Mouse (Mus musculus): ENCODE results near the gene Zc3h12d. TPM values are rescaled to one million over a fixed set of nuclear protein-coding genes. Genes with fewer than 3 reads are reported as not detected.

Gene Zc3h12d
- 0.52 and 2.1 TPM in 2 replicates for total RNA-seq (2021)
- long read RNA-seq, experiment 1: 0 reads
- long read RNA-seq, experiment 2: 0 reads

DNA sequence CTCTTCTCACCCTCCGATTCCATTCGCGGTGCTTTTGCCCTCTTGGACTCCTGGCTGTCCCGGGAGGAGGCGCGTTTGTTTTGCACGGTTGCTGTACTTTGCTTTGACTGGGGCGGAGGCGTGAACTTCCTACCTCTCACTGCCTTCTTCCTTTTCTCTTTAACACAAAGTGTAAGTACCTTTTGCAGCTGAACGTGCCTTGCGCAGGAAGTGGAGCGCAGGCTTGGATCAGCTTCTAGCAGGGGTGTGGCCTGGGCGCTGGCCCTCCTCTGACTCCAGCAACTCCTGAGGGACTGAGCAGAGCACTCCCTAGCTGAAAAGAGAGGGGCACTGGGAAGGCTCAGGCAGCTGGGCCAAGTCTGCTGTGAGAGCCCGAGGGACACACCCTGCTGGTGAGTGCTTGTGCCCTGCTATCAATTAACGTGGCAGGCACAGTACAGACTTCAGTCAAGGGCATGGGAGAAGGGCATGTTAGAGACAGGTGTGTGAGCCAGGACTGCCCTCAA, at the start of gene Zc3h12d:
Zc3h12d (plus strand) TSS at position 300 of the 506 bp plus-strand sequence.
- peak; percentile 57 for DNase-seq

DNA sequence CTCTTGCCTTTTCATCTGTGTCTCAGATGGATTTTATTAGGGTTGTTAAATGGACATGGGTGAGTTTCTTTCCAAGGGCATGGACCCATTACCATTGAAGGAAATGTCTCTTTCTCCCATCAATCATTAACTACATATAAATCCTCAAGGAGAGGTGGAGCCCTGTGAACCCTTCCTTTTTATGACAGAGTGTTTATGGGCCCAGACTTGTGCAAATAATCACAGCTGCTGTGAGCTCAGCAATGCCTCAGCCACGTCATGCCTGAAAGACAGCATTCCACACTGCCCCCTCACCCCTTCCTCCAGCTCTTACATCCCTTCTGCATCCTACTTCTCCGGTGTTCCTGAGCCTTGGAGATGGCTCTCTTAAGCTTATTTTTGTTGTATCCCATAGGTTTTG, 45.0 kb upstream of the Zc3h12d start:
- DNase-seq: no peak

DNA sequence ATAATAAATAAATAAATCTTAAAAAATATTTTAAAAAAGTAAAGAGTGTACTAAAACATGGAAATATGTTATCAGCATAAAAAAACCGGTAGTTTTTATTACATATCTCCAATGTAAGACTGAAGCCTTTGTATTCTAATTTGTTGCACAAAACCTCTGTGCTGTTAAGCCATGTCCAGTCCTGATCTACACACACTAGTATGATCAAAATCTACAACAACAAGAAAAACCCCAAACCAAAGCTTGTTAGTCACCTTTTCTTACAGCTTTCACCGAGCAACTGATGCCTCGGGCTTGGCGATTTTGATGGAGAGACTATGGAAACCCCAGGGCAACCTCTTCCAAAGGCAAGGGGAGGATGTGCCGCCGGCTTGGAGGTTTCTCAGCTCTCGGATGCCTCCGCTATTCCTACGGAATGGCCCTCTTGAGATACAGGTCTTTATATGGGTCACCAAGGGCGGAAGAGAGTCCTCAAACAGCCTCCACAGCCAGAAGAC, 40.0 kb upstream of the Zc3h12d start:
- DNase-seq: no peak

DNA sequence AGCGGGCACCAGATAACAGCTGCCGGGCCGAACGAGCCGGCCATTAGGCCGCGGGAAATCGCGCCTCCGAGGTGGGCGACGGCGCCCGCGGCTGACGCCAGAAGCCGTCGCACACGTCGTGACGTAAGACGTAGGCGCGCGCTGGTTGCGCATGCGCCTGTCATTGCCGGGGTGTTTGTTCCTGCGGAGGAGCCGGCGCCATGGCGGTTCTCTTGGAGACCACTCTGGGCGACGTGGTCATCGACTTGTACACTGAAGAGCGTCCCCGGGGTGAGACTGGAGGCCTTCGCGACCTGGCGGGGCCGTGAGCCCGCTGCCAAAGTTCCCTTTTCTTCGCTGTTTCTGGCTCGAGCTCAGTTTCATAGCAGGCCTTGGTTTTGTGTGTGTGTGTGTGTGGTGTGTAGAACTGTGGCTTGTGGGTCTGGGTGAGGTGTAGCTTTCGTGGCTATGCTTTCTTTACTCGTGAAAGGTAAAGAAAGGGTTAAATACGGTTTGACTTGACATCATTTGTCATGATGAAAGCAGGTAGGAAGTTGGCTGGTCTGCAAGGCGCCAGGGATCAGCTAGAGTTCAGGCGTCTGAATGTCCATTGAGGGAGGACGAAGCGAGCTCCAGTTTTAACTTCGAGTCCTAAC, 39.4 kb upstream of the Zc3h12d start, which contains the start of the genes Ginm1 and Ppil4:
Ginm1 (minus strand) TSS at position 74 of the 635 bp plus-strand sequence.
Ppil4 (plus strand) TSS at position 141 of the 635 bp plus-strand sequence.
- DNase-seq: peak; percentile 93

DNA sequence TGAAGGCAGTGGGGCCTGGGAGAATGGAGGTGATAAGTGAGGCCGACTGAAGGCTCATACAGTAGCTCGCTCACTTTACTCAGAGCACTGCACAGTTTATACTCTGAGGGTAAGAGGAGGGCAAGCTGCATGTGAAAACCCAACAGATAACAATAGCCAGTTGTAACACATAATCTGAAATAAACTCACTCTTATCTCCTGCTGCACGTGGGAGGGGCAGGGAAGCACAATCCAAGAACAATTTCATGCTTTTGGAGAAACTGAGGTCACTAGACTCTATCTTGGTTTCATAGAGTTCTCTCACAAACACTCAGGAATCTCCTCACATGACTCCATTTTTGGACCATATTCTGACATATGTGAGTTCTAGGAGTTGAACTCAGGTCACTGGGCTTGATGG, 31.0 kb upstream of the Zc3h12d start:
- no peak for DNase-seq

DNA sequence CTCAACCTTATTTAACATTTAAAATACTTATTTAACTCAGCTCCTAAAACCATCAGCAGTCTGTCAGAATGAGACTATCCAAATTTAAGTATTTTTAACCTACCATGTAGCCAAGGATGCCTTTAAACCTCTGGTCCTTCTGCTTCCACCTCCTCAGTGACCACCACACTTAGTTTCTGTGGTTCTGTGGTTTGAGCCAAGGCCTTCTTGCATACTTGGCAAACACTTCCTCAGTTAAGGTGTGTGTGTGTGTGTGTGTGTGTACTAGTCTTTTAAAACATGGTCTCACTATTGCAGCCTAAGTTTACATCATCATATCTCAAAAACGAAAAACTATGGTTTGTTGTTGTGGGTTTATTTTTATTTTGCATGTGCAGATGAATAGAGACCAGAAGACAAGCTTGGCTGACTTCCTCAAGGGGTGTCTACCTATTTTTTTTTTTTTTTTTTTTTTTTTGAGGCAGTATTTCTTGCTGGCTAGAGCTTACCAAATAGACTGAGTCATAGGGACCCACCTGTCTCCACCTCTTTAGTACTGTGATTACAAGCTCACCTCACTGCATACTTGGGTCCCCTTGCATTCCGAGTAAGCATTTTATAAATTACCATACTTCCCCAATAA, 29.6 kb upstream of the Zc3h12d start:
- no peak for DNase-seq

DNA sequence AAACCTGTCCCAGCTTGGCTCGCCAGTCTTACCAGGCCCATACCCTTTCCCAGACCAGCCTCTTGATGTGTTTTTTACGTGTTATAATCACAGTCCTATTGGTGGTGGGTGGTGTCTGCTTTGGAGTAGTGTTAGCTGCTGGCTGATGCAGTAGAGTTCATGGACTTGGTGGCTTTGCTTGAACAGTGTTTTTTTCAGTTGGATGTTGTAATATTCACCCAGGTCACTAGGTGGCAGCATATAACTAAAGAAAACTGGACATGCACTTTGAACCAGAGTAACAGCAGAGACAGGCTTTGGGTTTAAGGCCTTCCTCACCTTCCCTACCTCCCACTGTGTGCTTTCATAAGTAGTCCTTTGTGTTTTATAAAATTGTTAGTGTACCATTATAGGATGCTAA, 22.3 kb upstream of the Zc3h12d start:
- peak; percentile 45 for DNase-seq

DNA sequence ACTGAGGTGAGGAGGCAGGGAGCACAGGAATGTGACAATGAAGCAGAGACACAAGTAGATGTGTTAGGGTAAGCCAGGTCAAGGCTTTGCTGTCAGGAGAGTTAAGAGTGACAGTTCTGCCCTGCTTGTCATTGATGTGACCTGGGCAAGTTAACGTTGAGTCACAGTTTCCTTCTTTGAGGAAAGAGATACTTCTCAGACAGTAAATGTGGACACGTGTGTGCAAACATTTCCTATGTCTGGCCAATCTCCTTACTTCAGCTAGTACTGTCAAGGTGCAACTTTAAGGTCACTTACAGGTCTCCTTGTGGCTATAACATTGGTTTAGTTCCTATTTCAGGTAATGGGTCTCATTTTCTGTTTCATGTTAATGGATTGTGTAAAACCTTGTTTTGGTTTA, 15.8 kb upstream of the Zc3h12d start:
- no peak for DNase-seq

DNA sequence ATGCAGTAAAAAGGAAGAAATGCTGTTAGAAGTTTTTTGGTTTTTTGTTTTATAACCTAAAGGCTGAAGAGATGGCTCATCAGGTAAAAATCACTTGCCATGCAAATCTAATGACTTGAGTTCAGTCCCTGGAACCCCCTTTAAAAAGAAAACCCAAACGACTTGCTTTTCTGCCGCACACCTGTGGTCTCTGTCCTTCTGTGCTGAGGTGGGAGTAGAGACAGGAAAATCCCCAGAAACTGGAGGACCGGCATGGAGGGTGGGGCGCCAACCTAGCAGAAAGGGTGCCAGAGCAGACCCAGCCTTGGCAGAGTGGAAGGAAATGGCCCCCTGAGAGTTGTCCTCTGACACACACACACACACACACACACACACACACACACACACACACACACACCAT, 13.6 kb upstream of the Zc3h12d start:
- no peak for DNase-seq

DNA sequence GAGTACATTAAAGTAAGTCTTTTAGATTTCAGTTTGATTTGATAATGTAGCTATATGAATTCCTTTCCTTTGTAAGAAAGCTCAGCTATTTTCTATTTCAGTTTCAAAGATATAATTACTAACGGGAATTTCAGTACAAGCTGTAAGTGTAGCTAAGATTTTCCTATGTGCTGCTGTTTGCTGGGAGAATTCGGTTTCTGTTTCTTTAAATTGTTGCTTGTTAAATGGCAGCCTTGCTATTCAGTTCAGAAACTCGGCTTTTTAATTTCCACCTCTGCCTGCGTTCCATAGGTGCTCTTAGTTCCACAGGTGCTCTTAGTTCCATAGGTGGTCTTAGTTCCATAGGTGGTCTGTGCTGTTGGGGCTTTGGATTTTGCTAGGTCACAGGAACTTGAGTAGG, 13.1 kb upstream of the Zc3h12d start:
- DNase-seq: no peak

DNA sequence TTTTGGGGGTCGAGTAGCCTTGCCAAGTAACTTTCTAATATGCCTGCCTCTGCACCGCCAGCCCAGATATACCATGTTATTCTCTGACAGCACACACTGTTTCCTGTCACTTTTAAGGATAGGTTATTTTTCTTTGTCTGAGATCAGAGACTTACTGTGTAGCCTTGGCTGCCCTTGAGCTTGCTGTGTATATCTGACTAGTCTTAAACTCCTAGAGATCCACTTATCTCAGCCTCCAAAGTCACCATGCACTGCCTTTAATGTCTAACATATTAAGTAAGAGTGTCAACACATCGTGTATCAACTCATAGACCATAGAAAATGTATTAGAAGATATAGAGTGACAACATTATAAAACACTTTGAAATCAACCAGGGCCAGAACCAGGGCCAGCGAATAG, 12.7 kb upstream of the Zc3h12d start:
- no peak for DNase-seq

DNA sequence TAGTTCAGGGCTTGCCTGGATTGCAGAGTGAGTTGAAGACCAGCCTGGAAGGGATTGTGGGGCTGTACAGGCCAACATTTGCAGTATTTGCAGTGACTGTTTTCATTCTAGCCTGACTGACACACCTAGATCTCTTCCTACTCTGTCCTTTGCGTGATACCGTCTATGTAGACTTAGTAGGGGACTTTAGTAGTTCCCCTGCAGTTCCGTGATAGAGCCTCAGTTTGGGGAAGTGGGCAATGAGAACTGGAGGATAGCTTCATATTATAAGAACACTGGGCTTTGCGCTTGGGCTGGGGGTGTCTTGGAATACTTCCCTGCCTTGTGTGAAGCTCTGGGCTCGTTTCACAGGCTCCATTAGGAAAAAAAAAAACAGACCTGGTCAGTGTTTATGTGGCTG, 12.1 kb upstream of the Zc3h12d start:
- no peak for DNase-seq

DNA sequence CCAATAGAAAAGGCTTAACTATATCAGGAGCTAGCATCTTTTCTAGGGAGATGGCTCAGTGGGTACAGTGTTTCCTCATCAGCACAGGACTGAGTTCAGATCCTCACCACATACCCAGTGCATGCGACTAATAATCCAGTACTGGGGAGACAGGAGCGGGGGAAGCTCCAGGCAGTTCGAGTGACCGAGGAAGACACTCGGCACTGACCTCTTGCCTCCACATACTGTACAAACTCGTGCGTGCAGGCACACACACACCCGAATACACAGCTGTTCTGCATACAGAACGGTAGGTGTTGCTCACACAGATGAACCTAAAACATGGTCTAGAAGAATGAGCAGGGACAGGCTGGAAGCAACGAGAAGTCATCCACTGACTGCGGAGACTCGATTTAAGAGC, 10.3 kb upstream of the Zc3h12d start:
- no peak for DNase-seq

DNA sequence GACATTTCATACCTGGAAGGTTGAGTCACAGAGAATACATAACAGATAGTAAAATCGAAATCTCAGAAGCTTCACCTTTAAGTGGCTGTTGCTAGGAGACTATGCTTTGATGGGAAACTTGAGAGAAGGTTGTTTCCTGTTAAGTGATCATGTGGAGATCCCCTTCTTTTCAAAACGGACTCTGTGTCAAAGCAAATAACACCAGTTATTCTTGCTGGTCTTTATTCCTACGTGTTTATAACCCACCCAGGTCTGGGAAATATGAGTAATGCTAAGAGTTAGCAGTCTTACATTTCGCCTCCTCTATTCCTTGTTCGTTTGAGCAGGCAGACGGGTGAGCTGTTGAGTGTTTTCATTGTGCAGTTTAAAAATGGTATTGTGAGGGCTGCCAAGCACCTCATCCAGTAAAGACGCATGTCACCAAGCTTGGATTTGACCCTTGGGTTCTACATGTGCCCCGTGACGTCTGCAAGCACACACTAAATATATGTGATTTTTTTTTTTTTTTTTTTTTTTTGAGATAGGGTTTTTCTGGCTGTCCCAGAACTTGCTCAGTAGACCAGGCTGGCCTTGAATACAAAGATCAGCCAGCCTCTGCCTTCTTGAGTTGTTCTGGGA, 7.5 kb upstream of the Zc3h12d start:
- DNase-seq: no peak

DNA sequence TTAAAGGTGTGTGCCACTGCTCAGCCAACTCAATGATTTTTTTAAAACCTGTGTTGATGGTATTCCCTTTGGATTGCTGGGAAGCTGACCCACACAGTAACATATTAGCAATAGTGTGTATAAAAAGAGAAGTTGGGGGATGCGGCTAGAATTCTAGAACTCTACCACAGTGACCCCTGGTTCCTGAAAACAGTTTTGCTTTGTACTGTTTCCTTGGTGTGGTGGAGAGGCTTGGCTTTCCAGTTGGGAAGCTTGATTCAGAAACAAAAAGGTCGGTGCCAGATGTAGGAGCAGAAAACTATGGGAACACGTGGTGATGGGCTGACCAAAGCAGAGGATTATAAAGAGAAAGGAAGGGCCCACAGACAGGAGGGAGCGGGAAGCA, 7.0 kb upstream of the Zc3h12d start:
- DNase-seq: no peak

DNA sequence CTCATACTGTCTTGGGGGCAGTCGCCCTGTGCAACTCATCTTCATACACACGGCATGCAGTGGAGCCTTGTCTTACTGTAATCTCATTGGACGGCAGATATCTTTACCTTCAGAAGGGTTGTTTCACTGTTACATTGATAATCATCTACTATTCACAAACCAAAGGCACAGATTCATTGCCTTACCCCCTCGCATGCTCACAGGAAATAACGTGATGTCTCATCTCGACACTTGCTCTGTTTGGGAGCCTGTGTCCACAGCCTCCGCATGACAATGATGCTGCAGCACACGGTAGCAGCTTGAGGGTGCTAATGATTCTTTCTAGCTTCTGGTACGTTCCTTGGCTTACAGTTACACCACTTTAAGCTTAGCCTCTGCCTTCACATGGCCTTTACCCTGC, 6.2 kb upstream of the Zc3h12d start:
- DNase-seq: no peak

DNA sequence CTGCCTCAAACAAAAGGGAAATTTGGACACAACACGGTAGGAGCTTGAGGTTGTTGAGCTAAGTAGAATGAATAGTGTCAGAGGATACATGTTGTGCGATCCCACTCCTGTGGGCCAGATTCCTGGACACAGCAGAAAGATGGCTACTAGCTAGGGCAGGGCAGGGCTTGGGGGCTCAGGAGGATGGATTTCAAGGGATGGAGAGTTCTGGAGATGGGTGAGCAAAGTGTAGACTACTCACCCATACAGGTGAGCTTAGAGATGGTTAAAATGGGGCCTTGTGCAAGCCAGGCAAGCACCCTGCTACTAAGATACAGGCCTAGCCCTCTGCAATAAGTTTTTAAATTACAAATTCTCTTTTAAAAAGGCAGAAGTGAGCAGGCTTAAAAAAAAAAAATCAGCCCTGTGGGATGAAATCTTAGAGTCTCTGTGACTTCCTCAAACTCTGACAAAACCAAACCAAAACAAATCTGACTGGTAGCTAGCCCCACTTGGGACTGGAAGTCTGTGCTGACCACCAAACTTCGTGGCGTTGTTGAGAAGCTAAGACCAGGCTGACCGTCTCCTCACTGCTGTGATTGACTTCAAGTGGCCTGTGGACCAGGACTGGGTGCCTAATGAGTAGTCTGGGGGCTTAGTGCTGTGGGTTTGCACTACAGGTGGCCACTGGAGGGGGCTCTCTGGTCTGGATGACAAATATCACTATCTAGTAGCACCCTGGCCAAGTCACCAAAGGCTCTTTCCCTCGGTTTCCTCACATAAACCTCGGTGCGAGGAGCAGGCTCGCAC, 1.3 kb downstream of the Zc3h12d start:
- DNase-seq: no peak

DNA sequence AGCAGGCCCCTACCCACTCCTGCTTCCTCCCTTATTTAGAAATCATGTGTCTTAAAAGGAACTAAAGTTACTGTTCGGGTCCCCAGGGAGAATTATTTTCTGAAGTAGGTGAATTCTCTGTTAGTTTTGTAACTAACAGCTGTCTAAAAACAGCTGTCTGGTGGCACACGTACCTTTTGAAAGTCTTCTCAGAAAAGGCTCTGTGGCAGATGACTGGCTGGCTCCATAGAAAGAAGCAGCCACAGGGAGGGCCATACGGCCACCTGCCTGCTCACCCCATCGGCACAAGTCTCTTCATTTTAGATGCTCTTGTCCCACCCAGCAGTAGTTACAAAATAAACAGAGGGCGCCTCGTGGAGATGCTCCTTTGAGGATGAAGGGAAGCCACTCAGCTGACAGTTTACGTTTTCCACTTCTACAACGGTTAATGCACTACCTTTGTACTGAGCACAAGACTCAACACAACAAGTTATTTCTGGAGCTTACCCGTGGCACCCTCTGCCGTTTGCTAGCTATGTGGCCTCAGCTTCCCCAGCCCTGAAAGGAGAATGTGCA, 2.5 kb downstream of the Zc3h12d start:
- no peak for DNase-seq

DNA sequence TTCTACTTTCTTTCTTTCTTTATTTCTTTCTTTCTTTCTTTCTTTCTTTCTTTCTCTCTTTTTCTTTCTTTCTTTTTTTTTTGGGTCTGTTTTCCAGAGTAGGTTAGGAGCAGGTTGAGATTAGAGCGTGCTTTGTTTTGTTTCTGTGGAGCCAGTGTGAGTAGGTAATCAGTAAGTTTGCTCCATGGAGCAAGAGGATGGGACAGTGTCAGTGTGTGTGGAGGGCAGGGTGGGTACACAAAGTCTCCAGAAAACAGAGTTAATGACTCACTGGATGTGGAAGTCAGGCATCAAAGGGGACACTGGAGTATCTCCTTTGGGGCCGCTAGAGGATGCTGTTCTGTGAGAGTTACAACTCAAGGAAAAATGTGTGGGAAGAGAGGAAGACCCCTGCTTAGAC, 4.6 kb downstream of the Zc3h12d start:
- DNase-seq: no peak

DNA sequence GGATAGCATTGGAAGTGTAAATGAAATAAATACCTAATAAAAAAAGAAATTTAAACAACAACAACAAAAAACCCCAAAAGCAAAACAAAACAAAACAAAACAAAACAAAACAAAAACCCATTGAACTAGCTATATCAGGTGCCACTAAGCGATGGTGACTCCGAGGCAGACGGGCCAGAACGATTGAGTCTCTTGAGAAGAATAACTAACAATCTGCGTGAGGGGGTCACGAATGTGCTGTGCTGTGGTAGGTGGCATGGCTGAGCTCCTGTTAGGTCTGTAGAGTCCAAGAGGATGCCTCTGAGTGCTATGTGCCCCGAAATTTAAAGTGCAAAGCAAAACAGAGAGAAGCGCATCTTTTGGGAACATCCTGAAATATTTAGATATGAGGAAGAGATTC, 5.2 kb downstream of the Zc3h12d start:
- DNase-seq: no peak

DNA sequence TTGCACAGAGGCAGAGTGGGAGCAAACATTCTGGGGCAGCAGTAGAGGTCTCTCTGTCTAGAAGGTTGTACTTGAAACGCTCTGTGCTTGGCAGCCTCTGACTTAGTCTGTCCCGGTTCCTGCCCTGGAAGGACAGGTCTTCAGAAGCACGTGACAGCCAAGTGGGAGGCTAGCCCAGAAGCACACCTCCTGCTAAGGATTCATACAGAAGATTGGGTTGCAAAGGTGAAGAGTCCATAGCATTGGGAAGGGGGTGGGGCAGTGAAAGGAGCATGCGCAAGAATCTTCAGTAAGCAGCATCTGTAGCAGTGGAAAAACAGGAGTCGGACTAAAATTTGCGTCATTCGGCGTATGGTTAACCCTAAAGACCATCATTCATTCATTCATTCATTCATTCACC, 5.8 kb downstream of the Zc3h12d start:
- no peak for DNase-seq

DNA sequence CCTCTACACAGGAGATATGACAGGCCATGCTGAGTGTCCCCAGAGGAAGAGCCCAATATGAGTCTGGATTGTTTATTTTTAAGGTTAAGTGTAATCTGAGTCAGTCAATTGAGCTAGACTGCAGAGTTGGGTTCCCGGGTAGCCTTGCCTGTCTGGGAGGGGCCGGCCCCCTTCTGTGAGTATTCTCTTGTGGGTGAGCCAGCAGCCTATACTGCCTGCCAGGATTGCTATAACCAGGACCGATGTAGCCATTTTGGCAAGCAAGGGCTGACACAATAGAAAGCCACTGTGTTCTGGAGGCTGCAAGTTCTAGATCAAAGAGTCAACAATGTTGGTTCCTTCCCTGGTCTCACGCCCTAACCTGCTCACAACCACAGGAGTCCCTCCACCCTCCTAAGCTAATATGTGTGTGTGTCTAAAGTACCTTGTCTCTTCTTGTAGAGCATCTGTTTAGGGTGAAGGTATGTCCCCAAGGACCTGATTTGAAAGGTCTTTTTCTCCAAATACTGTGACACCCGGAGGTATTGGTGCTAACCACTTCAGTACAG, 6.7 kb downstream of the Zc3h12d start:
- no peak for DNase-seq
